Mouse (Mus musculus) lung, postnatal 0 days (tissue): ENCODE results near the gene Cnbp.

Source experiments
- CTCF ChIP-seq: IDR thresholded peaks from 2 replicates; pipeline ENCODE4 v1.5.1; 2016; ENCODE audit warnings: antibody characterized with exemption, mild to moderate bottlenecking
- EP300 ChIP-seq: IDR thresholded peaks from 2 replicates; pipeline ENCODE4 v1.6.1; 2016; ENCODE audit warnings: antibody characterized with exemption, mild to moderate bottlenecking, control low read depth

- TF ChIP-seq CTCF = no peak
- TF ChIP-seq EP300 = no peak
These were observed 36.4 kb downstream of the Cnbp start for GRCm38 (mm10) chr6:87814486-87814885.
